Mouse (Mus musculus): ENCODE results near the gene Nek4. TPM values are rescaled to one million over a fixed set of nuclear protein-coding genes. Genes with fewer than 3 reads are reported as not detected.

The Nek4 gene
- 3.1 and 3.5 TPM in 2 replicates for total RNA-seq (2023)

DNA sequence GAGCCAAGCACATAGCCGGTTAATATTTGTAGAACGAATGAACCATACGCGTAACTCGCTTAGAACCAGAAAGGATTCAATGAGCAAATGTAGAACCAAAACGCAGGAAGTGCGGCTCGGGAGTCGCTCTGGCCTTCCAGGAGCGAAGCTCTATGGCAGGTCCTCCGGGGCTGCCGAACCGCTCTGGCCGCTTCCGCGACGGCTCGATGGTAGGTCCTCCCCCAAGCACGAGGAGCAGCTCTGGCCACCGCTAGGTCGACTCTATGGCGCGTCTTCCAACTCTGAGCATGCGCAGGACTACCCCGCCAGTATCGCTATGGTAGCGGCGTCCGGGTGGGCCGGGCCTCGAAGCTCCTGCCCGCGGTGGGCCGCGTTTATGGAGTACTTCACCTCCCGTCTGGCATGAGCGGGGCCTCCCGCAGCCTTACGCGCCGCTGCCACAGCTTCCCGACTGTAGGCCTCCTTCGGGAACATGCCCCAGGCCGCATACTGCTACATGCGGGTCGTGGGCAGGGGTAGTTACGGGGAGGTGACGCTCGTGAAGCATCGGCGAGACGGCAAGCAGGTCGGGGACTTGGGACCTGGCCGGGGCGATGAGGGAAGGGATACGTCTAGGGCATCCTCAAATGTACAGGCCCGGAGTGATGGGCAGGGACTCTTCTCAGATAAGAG lies at the start of gene Nek4:
Gene Nek4, plus strand, starts transcription at position 224 of the 672 bp plus-strand sequence.

DNA sequence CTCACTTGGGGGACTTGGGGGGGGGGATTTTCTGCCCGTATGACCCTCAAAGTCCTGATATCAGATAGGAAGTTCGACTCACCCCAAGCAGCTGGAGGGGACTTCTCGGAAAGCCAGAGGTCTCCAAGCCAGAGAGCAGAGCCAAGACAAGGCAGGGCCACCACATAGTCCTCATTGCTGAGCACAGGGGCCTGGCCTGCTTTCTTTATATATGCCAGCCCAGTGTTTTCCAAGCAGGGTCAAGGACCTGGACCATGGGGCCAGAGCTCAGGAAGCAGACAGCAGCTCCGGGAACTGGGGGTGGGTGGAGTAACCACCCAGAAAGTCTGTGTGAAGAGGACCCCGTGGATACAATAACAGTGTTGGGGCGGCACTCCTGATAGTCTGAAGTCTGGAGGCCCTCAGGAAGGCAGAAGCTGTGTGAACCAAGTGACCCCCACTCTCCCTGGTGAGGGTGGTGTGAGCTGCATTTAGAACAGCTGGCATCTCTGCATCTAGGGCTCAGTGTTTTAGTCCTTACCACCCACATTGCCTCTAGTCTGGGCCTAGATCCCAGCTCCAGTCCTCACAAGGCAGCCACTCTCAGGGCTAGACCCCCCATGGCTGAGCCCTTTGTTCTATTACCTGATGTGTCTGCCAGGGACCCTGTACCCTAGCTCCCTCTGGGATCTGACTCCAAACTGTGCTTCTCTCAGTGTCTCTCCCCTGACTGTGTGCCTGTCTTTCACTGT lies 27.6 kb upstream of the Nek4 start, which contains the start of gene Itih3:
Gene Itih3, minus strand, starts transcription at position 386 of the 731 bp plus-strand sequence.

DNA sequence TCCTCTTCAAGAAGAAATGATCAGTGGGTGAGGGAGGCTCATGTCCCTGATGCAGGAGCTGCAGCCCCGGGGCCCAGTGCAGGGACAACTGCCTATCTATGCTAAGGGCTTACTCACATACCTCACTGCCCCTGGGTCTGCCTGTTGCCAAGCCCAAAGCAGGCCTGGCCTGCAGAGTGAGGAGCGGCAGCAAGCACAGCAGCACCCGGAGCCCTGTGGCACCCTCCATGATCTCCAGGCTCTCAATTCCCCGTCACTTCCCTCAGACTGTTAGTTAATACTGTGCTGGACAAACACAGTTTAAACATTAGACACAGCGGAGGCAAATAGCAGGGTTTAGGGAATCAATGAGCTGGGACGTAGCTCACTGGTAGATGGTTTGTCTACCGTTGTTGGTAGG lies 8.1 kb upstream of the Nek4 start, which contains the start of gene Itih1:
Gene Itih1, minus strand, starts transcription at position 252 of the 400 bp plus-strand sequence.

DNA sequence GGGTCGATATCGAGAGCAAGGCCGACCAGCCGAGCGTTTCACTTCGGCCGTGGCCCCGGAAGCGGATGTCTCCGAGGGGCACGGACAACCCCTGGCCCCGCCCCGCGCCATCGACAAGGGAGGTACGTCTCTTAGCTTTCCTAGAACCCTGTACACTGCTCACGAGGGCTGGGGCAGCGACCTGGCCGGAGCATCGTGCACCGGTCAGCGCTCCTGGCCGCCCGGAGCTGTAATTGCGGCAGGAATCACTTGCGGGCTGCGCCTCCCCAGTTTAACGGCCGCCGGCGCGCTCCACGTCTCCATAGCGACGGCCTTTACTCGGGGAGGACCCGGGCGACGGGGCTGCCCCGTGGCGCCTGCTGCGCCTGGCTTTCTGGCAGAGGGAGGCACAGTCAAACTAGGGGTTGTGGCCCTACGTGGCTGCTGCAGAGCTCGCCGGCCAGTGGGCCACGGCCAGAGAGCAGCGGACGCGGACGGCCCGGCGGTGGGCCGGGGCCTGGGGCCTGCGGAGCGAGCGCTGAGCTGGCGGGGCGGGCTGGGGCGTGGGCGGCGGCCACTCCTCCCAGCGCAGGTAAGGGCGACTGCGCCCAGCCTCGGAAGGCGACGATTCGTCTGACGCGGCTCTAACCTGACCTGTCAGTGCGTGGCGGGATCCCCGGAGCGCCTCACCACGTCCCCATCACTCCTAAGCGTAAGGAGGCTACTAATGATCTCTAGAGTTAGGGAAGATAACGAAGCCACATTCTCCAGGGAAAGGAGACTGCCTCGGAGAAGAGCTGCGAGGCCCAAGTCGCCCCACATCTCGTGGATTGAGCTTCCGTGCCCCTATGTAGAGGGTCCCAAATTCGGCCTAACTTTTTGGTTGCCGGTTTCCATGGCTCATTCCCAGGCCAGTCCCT lies 50.4 kb downstream of the Nek4 start, which contains the start of the genes Glt8d1 and Spcs1:
Gene Glt8d1, plus strand, starts transcription at position 94 of the 899 bp plus-strand sequence.
Gene Spcs1, minus strand, starts transcription at position 366 of the 899 bp plus-strand sequence.

DNA sequence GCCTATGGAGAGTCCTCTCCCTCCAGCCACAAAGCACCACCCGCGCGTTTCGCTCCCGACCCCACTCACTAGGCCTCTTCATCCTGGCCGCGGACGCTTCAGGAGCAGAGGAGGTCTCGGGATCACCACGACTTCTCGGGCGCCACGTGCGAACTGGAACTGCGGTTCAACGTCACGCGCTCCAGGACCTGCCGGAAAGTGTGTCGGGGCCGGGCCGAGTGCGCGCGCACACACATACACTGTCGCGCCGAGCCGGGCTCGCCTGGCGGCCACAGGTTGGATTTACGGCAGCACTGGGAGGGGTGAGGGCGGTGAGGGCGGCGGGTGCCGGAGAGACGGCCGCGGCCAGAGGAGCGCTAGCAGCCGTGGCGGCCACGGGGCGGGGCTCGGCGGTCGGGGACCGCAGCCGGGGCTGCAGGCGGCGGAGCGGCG lies 67.7 kb downstream of the Nek4 start, which contains the start of the genes Pbrm1 and Gnl3:
Gene Pbrm1, plus strand, starts transcription at position 279 of the 432 bp plus-strand sequence.
Gene Gnl3, minus strand, starts transcription at position 293 of the 432 bp plus-strand sequence.

Other genes with a start within 250 kb of the Nek4 start
- 11.6 and 15.1 TPM in 2 replicates for gene Sfmbt1, start 236.5 kb upstream of the Nek4 start, total RNA-seq (2023)
- gene Tmem110, start 125.8 kb upstream of the Nek4 start, total RNA-seq (2023), result 8.3 and 14.1 TPM in 2 replicates
- gene Mustn1, start 72.2 kb upstream of the Nek4 start, total RNA-seq (2023), result 0.75 and 0.76 TPM in 2 replicates
- gene Itih4, start 64.9 kb upstream of the Nek4 start, total RNA-seq (2023), result 0.20 TPM in 1 of 2 replicates, not detected in the other
- gene Itih3, start 27.6 kb upstream of the Nek4 start, total RNA-seq (2023), result not detected in 2 replicates
- gene Itih1, start 8.1 kb upstream of the Nek4 start, total RNA-seq (2023), result not detected in 2 replicates
- gene Glt8d1, start 50.0 kb downstream of the Nek4 start, total RNA-seq (2023), result 8.4 and 12.4 TPM in 2 replicates
- 59.1 and 72.8 TPM in 2 replicates for gene Spcs1, start 50.3 kb downstream of the Nek4 start, total RNA-seq (2023)
- gene Pbrm1, start 67.8 kb downstream of the Nek4 start, total RNA-seq (2023), result 42.1 and 50.9 TPM in 2 replicates
- 49.8 and 60.7 TPM in 2 replicates for gene Gnl3, start 67.8 kb downstream of the Nek4 start, total RNA-seq (2023)
- 42.6 and 43.8 TPM in 2 replicates for gene Smim4, start 177.6 kb downstream of the Nek4 start, total RNA-seq (2023)
- 8.7 and 10.4 TPM in 2 replicates for gene Nt5dc2, start 179.7 kb downstream of the Nek4 start, total RNA-seq (2023)
- gene Stab1, start 217.3 kb downstream of the Nek4 start, total RNA-seq (2023), result 5.0 and 10.1 TPM in 2 replicates